Mouse (Mus musculus) lung, postnatal 25 days (tissue): ENCODE measurements at regions not wholly inside any gene's neighbourhood (a gene's known extent, or its start where the extent isn't known, plus 50 kb on each side); places are given as distances from the start of the nearest gene placed in this dataset.

Experiments used
- DNase-seq: peaks from one replicate; pipeline ENCODE4 v3.0.0; 2022; ENCODE audit warnings: low spot score

DNA sequence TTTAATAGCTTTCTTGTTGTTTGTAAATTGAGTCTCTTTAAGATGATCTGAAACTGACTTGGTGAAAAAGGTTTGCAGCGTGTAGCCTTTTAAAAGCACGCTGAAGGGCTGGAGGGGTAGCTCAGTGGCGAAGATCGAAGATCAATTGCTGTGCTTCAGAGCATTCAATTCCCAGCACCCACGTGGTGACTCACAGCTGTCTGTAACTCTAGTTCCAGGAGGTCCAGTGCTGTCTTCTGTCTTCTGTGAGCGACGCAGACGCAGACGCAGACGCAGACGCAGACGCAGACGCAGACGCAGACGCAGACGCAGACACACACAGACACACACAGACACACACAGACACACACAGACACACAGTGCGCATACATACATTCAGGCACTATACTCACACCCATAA, 99.1 kb upstream of the Map4k3 start:
- DNase-seq: no peak

DNA sequence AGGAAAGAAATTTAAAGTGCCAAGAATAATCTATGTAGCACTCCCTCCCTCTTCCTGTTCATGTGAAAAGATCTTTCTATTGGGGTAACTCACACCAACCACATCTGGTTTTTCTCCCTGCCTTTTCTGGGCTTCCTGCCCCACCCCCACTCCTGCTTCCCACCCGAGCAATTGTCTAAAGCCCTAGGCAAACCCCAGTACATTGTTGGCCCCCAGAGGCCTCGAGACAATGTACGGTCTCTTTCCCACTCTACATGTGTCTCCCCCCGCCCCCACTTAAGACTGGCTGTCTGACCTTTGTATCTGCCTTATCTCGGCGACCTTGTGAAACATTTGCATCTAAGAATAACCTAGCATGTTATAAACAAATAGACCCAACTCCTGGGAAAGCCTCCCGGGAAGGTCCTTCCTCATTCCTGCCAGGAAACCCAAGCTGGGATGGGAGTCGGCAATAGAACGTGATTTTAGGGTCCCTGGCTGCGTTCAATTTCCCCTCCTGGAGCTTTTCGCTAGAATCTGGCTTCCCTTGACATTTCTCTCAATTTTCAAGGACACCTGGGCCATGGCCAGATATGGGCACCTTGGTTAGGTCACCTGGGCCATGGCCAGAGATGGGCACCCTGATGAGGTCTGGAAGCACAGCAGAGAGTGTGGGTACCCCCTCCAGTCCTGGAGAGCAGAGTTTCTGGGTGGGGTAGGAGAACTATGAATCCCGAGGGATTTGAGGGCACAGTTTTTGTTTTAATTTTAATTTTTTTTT, 97.9 kb upstream of the Map4k3 start:
- no peak for DNase-seq

DNA sequence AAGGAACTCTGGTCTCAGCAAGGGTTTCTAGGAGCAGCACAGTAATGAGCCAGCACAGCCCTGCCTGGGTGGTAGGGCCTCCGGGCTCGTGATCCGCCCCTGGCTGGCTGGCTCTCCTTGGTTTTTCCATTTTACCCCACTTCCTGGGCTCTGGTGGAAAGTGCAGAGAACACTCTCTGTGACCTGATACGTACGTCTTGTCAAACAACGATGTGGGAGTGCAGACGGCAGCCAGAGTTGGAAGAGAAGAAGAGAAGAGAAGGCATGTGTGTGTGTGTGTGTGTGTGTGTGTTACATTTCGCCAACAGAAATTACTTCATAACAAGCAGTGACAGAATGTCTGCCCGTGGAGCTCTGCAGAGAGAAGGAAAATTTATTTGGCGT, 97.2 kb upstream of the Map4k3 start:
- DNase-seq: no peak

DNA sequence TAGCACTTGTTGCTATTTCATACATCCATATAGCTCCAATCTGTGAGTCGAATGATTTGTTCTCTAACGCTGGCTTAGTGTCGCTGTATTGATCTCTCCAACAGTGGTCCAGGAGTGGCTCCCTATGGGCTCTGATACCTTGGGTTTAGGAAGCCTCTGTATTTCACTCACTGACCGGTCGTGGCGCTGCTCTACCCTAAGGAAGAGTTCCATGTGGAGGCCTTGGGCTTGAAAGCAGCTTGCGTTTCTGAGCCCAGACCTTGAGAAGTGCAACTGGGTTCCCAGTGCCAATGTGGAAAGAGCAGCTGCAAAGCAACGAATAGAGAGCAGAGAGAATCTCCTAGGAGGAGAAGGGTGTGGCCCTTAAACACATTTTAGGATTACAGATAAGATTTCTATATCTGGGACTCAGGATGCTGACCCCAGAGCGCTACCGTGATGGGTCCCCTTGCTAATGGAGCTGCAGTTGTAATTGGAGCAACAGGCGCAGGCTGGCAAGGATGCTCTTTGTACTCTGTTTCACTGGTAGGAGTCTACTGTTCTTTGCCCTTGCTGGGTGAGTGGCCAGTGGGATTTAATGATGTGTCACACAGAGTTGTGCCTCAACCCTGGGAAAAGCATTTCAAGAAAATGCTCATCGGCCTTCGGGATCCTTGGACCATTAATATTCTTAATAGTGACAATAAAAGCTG, 96.7 kb upstream of the Map4k3 start:
- no peak for DNase-seq

DNA sequence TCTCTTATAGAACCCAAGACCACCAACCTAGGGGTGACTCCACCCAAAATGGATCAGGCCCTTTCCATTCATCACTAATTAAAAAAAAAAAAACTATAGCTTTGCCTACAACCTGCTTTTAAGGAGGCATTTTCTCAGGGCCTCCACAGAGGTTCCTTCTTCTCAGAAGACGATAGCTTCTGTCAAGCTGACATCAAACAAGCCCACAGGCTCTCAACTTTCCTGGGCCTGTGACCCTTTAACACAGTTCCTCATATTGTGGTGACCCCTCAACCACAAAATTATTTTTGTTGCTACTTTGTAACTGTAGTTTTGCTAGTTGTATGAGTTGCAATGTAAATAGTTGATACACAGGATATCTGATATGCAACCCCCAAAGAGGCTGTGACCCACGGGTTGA, 96.0 kb upstream of the Map4k3 start:
- no peak for DNase-seq

DNA sequence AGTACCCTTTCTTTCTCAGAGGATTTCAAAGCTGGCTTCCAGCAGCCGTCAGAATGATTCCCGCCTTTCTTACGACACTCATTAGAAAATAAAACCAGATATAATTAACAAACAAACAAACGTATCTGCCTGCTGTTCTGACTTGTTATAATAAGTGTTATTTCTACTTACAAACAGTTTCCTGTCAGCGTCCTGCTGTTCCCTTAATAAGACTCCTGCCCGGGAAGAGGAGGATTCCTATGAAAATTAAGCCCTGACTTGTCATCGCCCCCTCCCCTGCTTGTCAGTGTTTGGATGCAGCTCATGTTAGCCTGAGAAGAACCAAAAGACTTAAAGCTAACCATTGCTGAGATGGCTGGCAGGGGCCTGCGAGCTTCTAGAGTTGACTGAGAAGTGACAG, 92.6 kb upstream of the Map4k3 start:
- DNase-seq: no peak

DNA sequence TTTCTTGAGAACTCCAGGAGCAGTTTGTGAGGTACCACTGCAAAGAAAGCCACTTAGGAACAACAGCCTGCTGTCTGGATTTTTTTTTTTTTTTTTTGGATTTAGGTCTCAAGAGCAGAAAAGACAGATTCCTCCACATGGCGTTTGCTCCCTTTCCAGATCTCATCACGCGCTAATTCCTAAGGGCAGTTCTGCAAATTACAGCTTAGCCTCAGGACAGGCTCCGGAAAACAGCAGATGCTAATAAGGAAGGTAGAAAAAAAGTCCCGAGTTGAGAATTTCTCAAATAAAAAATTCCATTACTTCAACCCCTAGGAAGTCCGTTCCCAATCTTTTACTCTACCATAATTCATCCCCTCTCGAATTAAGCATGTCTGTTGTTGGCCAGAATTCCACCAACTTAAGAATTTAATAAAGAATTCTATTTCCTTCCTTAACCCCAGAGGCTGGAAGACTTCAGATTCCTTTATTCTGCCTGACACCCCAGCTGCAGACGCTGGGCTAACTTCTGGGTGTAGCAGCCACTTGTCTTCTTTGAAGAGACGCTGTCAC, 90.3 kb upstream of the Map4k3 start:
- DNase-seq: no peak

DNA sequence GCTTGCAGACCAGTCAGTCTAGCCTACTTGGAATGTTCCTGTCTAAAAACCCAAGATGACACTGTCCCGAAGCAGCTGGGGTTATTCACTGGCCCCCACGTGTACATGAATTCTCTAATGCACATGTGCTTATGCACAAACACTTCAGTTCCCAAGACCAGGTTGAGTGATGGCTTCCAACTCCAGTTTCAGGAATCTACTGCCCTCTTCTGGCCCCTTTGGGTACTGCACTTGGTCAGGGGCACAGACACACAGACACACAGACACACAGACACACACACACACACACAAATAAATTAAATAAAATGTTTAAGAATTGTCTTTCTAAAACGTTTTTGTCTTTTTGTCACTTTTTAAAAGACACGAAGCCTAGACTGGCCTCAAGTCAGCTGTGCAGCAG, 87.5 kb upstream of the Map4k3 start:
- DNase-seq: no peak

DNA sequence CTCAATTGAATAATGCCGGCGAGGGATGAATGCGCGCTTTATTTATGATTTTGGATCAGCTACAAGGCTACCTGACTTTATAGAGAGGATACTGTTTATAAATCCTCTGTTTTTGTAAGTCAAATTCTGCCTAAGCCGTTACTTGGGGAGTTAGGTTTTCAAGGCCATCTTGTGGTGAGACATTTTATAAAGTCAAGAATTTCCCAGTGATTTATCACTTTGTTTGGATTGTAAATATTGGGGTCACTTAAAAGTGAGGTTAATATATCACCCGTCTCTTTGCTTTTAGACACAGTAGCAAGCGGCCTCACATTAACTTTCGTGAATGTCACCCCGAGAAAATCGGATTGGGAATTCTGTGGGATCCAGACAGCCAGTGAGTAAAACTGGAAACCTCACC, 84.9 kb upstream of the Map4k3 start:
- DNase-seq: no peak

DNA sequence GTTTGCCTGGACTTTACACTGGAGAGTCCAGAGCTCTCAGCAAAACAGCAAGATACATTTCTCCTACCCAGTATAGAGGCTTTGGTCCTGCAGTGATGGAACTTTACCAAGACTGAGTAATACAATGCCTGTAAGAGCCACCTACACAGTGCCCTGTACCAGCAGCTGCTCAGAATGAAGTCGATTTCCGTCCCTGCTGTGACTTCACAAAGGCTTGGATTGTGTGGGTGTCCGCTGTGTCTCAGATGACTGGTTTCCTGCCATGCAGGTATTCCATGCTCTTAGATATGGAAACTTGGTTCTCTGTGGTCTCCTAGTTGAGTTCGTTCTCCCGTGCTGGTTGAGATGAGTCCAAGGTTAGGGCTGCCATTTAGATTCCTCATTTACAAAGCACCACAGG, 81.0 kb upstream of the Map4k3 start:
- no peak for DNase-seq

DNA sequence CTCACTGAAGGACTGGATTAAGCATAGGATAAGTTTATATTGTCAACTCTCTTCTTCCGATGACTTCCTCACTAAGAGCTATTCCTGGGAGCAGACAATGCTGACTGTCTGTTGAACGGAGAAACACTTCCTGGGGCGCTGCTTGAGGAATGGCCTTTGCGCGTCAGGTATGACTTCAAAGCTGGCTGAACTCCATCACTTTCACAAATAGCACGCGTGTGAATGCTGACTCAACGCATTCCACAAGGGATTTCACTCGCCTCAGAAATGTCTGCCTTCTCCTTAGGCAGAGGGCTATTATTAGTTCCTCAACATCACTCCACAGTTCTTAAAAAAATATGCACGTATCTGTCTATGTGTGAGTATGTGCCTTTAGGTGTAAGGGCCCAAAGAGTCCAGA, 79.8 kb upstream of the Map4k3 start:
- peak; percentile 54 for DNase-seq

DNA sequence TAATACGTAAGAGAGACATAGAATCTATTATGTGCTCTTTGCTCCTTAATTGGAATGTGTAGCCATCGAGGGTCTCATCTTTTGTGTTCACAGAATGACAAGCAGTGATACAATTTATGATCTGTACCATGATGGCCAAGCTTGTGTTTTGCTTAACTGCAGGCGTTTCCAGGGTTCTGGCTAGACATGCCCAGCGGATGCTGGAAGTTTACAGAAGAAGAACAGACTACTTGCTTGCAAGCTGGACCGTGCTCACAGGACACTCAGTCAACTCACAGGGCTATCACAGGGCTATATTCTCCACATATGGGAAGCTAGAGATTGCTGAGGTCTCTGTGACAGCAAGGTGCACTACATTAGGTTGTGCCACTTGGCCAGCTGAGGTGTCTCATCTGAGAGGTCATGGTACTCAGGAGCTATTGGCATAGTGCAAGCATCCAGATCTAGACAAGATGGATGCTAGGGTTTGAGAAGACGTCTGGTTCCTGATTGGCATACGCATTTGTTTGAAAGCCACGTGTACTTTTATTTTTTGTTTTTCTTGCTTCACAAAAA, 75.2 kb upstream of the Map4k3 start:
- DNase-seq: peak; percentile 58

DNA sequence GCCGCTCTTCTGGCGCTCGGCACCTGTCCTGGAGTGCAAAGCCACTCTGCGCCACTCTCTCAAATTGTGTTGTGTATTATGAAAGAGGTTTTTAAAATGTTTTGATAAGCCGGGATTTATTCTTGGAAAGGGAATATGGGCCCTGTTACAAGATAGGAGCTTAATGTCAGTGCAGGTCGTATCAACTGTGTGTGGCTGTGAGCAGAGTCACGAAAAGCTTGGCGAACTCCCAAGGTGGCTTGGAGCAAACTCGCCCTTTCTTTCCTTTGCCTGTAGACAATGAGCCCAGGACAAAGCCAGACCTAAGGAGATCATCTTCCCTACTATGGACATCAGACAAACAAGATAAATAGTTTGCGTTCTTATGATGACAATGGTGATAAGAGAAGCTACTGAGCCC, 74.3 kb upstream of the Map4k3 start:
- DNase-seq: peak; percentile 69

DNA sequence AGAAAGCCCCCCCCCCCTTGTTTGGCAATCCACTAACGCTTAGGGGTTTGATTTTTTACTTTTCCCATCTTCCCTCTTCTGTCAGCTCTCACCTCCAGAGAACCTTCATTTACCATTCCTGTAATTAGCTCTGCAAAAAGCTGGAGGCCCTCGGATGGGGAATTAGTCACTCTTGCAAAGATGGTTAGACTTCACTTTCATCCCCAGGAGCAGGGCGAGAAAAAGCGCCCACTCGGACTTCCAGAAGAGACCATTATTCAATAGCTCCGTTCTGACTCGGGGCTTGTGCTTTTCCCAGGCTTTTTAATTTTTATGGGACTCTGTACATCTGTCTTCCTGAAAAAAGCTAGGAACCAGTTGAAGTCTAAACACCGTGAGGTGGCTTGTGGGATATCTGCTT, 73.7 kb upstream of the Map4k3 start:
- no peak for DNase-seq

DNA sequence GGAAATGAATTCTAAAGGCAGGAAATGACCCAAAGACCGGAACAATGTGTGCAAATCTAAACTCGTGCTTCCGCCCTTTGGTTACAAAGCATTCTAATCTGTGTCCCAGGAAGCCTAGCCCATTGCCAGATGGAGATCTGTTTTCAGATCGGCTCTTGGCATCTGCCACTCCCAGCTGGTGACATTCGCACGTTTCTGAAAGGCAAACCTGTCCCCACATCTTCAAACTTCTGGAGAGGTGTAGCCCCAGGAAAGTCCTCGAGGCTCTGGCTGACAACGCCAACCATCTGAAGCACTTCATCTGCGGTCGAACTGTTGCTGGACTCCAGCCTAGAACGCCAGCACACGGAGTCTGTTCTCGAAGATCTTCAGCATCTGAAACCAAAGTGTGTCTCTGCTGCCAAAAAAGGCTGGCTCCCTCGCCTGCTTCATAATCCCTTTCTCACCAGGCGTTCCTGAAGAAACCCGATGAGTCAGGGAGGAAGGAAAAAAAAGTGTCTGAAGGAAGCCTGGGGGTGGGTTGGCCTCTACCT, 73.2 kb upstream of the Map4k3 start:
- peak; percentile 89 for DNase-seq

DNA sequence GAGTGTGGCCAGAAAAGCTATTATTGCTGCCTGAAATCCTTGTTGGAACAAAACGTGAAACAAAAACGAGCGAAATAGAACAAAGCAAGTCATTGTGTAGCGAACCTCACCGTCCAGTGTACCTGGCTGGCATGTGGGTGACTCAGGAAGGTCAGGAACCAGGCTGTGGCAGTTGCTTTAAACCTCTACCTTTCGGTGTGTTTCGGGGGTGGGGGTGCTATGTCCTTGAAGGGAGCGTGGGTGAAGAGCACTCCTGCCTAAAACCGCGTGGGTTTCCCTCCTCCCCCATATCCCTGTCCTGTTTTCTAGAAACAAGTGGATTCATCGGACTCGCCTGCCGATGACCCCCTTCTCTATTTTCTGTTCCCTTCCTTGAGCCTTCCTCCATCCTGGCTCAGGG, 72.6 kb upstream of the Map4k3 start:
- DNase-seq: no peak

DNA sequence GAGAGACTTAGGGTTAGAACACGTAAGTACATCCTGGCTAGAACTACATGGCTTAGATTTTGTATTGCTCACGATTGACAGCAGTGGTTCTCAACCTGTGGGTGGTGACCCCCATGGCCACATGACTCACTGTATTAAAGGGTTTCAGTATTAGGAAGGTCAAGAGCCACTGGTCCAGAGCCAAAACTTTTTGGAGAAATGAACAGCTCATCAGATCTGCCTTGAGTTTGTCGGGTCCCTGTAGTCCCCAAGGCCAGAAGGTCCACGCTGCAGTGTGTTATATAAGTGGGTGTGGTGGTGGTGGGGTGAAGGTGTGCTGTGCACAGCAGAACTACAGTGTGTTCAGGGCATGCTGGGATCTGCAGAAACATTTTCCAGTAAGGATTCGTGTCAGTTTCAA, 72.2 kb upstream of the Map4k3 start:
- no peak for DNase-seq

DNA sequence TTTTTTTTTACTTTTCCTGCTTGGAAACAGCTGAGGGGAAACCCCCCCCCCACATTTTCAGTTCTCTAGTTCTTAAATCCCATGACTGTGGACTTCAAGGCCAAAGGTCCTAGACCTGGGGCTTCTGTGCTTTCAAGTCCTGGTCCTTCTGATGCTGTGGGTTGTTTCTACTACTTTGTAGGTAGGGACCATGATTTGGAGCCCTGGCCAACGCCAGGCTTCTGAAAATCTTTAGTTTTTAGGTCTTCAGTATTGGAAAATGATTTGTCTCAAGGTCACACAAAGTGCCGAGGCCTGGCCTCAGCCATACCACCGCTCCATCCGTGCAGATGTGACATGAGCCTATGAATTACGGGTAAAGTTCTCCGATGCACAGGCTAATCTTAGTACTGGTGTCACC, 70.8 kb upstream of the Map4k3 start:
- DNase-seq: no peak

DNA sequence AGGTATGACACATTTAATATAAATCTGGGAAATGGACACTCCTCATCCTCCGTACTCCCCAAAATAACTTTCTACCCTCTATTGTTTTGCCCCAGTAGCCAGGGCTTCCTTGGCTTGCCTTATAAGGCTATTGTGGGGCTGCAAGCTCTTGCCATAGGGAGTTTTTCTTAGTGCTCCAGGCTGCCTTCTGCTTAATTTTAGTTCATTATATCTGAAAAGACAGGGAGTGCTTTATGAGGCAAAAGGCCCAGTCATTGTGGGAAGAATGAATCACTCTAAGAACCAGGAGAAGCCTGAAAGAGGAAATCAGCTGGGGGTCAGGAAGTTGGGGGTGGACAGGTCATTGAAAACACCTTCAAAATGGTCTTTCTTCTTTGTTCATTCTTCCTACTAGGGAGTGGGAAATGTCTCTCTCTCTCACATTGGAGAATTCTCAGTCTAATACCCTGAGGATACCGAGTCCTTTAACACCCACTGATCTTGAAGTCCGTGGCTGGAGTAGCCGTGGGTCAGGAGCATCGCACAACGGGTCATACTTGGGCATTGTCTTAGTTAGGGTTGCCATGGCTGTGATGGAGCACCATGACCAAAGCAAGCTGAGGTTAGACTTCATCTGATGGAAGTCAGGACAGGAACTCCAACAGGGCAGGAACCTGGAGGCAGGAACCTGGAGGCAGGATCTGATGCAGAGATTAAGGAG, 70.1 kb upstream of the Map4k3 start:
- no peak for DNase-seq

DNA sequence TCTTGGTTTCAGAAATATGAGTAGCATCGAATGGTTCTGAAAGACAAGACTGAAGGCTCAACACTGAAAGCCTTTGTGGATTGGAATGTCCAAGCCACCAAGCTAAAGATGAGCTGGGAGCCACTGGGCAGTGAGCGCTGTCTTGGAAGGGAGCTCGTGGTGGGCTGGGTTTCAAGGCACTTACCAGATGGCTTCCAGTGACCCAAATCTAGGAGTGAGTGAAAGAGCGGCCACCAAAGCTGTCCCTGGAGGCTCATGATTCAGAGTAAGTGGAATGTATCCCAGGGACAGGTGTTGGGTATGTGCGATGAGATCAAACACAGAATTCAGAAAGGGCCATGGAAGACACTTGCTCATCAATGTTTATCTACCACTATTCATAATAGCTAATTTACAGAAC, 68.5 kb upstream of the Map4k3 start:
- DNase-seq: no peak

DNA sequence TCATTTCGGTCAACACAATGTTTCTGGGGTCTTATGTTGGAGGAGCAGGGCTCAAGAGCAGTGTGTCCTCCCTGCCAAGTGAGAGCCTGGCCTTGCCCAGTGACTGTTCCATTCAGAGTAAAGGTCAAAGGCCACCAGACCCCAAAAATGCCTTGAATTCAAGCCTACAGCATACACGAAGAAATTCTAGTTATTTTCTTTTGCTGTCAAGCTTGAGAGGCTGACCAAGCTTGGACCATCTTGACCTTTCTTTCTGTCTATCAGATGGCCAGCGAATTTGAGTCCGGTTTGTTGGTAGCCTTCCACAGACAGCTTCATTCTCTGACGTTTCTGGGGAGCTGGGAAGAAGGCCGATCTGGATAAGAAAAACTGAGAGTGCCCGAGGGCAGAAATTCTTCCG, 68.1 kb upstream of the Map4k3 start:
- DNase-seq: no peak

DNA sequence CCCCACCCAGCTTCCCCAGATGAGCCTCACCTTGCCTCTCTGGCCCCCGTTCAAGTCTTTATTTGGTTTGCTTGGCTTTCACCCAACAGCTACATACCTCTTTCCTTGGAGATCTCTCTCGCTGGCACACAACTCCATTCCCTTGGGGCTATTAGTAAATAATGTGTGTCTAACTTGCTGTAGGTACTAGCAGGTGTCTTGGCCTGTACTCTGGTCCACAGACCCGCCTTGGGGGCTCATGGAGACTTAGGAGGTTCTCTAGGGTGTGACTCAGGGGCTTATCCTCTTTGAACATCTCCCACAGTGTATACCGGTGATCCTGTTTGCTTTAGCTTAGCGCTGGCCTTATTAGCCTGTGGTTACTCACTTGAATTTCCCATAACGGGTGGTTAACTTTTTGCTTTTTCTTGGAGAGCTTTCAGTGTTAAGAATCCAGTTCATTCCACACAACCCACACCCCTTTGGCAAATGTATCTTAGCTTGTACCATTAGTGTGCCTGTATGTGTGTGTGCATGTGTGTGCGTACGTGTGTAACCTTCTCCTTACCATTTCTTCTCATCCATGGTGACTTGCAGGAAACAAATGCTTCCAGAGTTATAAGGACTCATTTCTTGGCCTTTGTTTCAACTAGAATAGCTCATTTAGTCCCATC, 67.3 kb upstream of the Map4k3 start:
- no peak for DNase-seq
